Mouse (Mus musculus) liver (tissue): ENCODE measurements around the gene C87414.
"Not testable (repeated sequence)": the region's sequence is repeated elsewhere in the genome, so short reads cannot be mapped to it uniquely, and the experiment has no call there.

ENCODE experiments used
- DNase-seq: peaks from one replicate; pipeline ENCODE4 v3.0.0-alpha.2; 2020; ENCODE audit warnings: mixed read lengths

C87414 gene

GRCm38 (mm10) chr5:93671451-93671850 lies at the start of gene C87414:
Gene C87414, minus strand, starts transcription at chr5:93671551.
- not testable (repeated sequence) for DNase-seq

GRCm38 (mm10) chr5:93684661-93685060 lies 13.3 kb upstream of the C87414 start:
- not testable (repeated sequence) for DNase-seq
